Mouse (Mus musculus) kidney, adult 18-20 months (tissue): ENCODE data around the gene Nedd8.

Experiments
- DNase-seq: peaks from one replicate; pipeline ENCODE4 v3.0.0; 2021

The Nedd8 gene

GRCm38 (mm10) chr14:55671833-55672740 is at the start of gene Nedd8, which contains the start of gene Gmpr2:
Gene Nedd8, minus strand, starts transcription at chr14:55672124.
Gene Gmpr2, plus strand, starts transcription at chr14:55671941.
- DNase-seq, result peak; percentile 95

- DNase-seq, result peak; percentile 52
These were observed 49.2 kb upstream of the Nedd8 start for GRCm38 (mm10) chr14:55721076-55721475.

- DNase-seq, result peak; percentile 40
These were observed 48.7 kb upstream of the Nedd8 start for GRCm38 (mm10) chr14:55720666-55721065.

- DNase-seq, result no peak
These were observed 47.8 kb upstream of the Nedd8 start for GRCm38 (mm10) chr14:55719737-55720136.

- peak; percentile 58 for DNase-seq
These were observed 45.0 kb upstream of the Nedd8 start for GRCm38 (mm10) chr14:55716884-55717283.

- DNase-seq, result peak; percentile 35
These were observed 44.3 kb upstream of the Nedd8 start for GRCm38 (mm10) chr14:55716271-55716670.

- peak; percentile 18 for DNase-seq
These were observed 43.0 kb upstream of the Nedd8 start for GRCm38 (mm10) chr14:55714893-55715292.

- DNase-seq, result no peak
These were observed 41.8 kb upstream of the Nedd8 start, which contains the start of gene Tgm1 for GRCm38 (mm10) chr14:55713729-55714122. Gene Tgm1, minus strand, starts transcription at chr14:55713926.

- DNase-seq, result peak; percentile 74
These were observed 41.2 kb upstream of the Nedd8 start for GRCm38 (mm10) chr14:55713007-55713728.

- DNase-seq, result peak; percentile 15
These were observed 39.9 kb upstream of the Nedd8 start for GRCm38 (mm10) chr14:55711786-55712185.

- DNase-seq, result no peak
These were observed 37.6 kb upstream of the Nedd8 start for GRCm38 (mm10) chr14:55709509-55709908.

- DNase-seq, result no peak
These were observed 35.5 kb upstream of the Nedd8 start for GRCm38 (mm10) chr14:55707397-55707796.

- no peak for DNase-seq
These were observed 34.2 kb upstream of the Nedd8 start for GRCm38 (mm10) chr14:55706051-55706600.

- DNase-seq, result no peak
These were observed 30.8 kb upstream of the Nedd8 start for GRCm38 (mm10) chr14:55702761-55703160.

GRCm38 (mm10) chr14:55701131-55701530 is 29.2 kb upstream of the Nedd8 start:
- no peak for DNase-seq

- DNase-seq, result no peak
These were observed 25.3 kb upstream of the Nedd8 start for GRCm38 (mm10) chr14:55697226-55697625.

GRCm38 (mm10) chr14:55689433-55689832 is 17.5 kb upstream of the Nedd8 start:
- DNase-seq, result no peak

- no peak for DNase-seq
These were observed 10.2 kb upstream of the Nedd8 start for GRCm38 (mm10) chr14:55682118-55682493.

GRCm38 (mm10) chr14:55681160-55682117 is 9.5 kb upstream of the Nedd8 start, which contains the start of gene Tinf2:
Gene Tinf2, minus strand, starts transcription at chr14:55681820.
- DNase-seq, result peak; percentile 95

- no peak for DNase-seq
These were observed 5.7 kb upstream of the Nedd8 start for GRCm38 (mm10) chr14:55677615-55678014.

GRCm38 (mm10) chr14:55672741-55673060 is 777 bp upstream of the Nedd8 start:
- DNase-seq, result no peak

- no peak for DNase-seq
These were observed 465 bp downstream of the Nedd8 start for GRCm38 (mm10) chr14:55671486-55671832.
